Mouse (Mus musculus) frontal cortex, adult 2 months (tissue): Measurements from ENCODE around the gene Olfr52. TPM values are rescaled to one million over a fixed set of nuclear protein-coding genes. Genes with fewer than 3 reads are reported as not detected.
"Not testable (repeated sequence)": the region's sequence is repeated elsewhere in the genome, so short reads cannot be mapped to it uniquely, and the experiment has no call there.

Experiments used
- DNase-seq, 2 experiments: peaks; one replicate each; pipeline ENCODE4 v3.0.0; 2022; ENCODE audit warnings: low spot score in 1 of 2; ENCODE audit errors: extremely low spot score in 1 of 2
- polyA plus RNA-seq: library from polyadenylated mRNA; depleted of rRNA; stranded (reverse); fragments of >200 nt; gene quantifications from 2 replicates; pipeline ENCODE4 v1.2.3, GENCODE M21; 2012; rRNA removed

Gene Olfr52
- 0.10 TPM in 1 of 2 replicates, not detected in the other for polyA plus RNA-seq

DNA sequence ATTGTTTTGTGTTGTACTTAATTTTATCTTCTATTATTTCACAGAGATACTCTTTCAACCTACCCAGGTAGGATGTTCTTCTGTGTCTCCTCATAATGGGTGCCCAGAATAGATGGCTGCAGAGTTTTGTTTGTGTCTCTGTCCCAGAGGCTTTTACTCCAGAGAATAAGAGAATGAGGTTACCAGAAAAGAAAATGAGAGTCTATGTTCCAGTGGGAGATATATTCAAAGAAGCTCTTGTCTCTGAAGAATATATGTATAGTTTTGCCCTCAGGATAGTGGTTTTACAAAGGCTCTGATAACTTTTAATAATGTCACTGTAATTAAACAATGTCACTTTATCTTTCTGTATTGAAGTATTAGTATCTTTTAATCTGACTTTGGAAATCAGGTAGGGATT lies at the start of gene Olfr52:
Olfr52 (minus strand) TSS at position 101 of the 400 bp plus-strand sequence.
- no peak for DNase-seq

DNA sequence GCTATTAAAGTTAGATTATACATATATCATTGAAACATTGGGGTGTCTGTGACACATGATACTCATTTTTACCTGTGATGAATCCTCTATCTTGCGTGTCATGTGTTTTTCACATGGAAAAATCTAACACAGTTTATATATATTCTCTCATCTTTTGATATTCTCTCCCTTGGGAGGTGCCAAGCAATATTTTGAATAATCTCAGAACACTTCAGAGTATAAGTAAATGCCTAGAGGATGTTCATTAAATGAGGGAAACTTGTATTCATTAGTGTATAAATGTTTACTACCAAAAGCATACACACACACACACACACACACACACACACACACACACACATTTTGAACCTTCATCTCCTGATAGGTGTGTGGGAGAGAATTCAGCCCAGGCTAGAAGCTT lies 45.8 kb upstream of the Olfr52 start, which contains the start of gene Olfr1047:
Olfr1047 (minus strand) TSS at position 101 of the 400 bp plus-strand sequence.
- no peak for DNase-seq

DNA sequence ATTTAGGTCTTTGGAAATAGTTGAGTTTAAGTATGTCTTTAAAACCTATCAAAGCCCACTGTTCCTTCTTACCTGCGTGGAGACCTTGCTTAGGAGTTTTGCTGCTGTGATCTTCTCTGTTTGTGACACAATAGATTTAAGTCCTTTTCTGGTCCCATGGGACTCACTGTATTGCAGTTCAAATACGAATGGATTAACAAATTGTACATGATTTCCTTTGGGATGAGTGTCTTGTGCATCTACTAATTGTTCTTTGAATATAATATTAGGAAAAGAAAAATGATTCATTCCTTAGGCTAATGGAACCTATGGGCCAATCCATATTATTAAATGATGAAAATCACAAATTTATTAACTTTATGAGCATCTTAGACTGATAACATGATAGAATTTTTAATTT lies 33.7 kb upstream of the Olfr52 start, which contains the start of gene Olfr1046:
Olfr1046 (minus strand) TSS at position 101 of the 400 bp plus-strand sequence.
- DNase-seq, result no peak

DNA sequence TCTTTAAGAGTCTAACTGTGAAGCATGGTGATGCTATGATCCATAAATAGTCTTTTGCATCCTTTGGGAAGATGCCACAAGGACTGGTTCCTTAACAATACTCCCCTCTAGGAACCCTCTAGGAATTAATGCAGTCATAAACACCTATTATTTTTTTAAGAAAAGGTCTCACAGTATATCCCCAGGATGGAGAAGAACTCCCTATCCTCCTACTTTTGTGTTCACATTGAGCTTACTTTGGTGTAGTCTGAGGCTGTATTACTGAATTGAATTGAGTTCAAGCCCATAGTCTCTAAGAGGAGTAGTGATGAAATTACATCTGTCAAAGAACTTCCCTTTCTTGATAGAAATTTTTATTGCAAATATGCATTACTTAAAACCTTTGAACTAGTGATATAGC lies 17.4 kb upstream of the Olfr52 start, which contains the start of gene Olfr1045:
Olfr1045 (minus strand) TSS at position 101 of the 400 bp plus-strand sequence.
- no peak for DNase-seq

DNA sequence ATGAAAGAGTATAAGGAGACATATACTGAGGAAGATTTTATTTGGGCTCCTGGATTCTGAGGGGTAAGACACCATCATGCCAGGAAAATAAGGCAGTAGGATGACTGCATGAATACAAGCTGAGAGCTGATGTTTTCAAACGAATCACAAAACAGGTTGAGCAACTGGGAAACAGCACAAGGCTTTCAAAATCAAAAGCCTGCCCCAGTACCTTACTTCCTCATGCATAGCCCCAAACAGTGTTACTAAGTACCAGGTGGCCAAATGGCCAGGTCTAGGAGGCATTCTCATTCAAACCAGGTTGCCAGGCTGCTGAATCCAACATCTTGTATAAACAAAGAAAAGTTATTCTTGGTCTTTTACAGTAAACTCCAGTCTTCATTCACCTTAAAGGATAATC lies 10.4 kb upstream of the Olfr52 start:
- DNase-seq, result no peak

DNA sequence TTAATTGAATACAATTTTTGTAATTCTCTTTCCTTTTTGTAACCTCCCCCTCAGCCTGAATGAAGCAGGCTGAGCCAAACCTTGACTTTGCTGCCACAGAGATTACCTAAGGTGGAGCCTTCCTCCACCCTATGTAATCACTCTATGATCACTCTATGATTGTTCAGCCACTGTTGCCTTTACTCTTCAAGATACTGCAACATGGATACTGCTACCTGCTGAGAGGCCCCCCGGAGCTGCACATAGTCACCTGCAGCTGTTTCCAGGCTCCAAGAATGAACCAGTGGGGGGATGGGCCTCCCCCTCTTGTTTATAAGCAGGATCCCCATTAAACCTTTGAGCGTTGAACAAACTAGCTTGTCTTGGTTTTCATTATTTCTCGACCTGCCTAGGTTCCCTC lies 5.5 kb downstream of the Olfr52 start:
- DNase-seq, result no peak

DNA sequence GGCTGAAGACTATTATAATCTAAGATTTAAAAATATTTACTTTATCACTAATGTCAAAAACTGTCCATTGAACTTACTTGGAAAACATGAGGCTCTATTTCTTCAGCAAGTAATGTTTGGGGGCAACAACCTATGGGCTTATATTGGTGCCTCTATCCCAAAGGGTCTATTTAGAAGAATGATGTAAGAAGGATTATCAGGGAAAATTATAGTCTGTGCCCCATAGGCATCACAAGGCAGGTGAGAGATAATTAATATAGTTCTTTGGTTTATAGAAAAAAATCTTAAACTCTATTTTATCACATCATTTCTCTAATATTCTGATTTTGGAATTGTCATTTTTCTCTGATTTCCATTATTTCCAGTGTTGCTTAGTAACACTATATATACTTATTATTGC lies 7.8 kb downstream of the Olfr52 start, which contains the start of gene Olfr1044:
Olfr1044 (minus strand) TSS at position 101 of the 400 bp plus-strand sequence.
- no peak for DNase-seq

DNA sequence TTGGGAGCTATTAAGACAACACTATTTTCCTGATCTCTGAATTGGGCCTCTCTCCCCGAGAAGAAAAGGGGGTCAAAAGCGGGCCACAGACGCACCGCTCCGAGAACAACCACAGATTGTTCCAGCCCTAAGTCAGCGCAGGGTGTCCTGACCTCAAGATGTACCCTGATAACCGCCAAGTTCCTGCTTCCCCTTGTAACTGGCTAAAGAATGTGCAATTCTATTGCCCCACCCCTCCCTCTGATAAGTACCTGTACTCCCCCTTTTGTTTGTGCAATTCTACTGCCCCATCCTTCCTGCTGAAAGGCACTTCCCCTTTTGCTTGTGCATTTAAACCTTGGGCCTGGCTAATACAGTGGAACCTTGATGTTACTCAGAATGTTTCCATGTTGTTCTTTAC lies 10.1 kb downstream of the Olfr52 start:
- DNase-seq, result not testable (repeated sequence)

DNA sequence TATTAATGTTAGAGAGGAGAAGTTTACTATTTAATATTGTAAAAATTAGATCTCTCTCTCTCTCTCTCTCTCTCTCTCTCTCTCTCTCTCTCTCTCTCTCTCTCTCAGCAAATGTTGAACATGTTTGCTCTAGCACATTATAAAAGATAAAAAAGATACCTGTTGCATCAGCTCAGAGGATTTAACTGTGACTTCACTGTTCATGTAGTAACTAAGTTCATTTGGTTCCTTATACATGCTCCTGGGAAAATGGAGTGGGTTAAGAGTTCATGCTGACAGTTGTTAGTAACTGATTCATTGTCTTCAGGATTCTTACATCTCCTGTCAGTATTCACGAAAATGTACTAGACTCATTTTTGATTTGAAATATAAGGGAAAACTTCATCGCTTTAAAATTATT lies 18.1 kb downstream of the Olfr52 start, which contains the start of gene Olfr1043:
Olfr1043 (minus strand) TSS at position 101 of the 400 bp plus-strand sequence.
- DNase-seq, result no peak

DNA sequence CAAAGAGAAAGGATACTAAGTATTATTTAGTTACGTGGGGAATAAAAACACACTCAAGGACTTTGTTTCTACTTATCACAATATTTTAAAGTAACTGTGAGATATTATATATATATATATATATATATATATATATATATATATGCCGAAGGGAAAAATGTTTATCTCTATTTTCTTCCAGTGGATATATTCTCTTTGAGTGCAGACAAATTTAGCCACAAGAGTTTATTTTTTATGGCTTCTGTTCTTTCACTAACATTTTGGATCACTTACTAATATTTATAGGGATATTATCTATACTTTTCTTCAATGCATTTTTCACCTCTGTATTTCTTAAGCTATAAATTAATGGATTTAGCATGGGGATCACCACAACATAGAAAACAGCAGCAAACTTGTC lies 23.7 kb downstream of the Olfr52 start, which contains the start of gene Olfr1042:
Olfr1042 (minus strand) TSS at position 101 of the 400 bp plus-strand sequence.
- no peak for DNase-seq

DNA sequence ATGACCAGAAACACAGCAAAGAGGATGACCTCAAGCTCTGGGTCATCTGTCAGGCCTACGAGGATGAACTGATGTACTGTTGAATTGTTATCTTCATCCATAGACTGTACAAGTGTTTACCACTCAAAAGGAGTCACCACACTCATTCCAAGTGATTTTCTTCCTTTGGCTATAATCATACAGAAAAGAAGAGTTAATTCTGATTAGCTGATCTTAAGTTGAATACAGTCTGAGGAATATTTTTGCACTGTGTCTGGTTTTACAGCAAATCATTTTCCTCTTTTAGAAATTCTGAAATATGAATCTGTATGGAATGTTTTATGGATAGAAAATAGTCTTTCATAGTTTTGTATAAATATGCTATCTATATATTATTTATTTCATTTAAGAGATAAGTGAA lies 38.9 kb downstream of the Olfr52 start, which contains the start of gene Olfr1040:
Olfr1040 (minus strand) TSS at position 101 of the 400 bp plus-strand sequence.
- DNase-seq, result no peak

DNA sequence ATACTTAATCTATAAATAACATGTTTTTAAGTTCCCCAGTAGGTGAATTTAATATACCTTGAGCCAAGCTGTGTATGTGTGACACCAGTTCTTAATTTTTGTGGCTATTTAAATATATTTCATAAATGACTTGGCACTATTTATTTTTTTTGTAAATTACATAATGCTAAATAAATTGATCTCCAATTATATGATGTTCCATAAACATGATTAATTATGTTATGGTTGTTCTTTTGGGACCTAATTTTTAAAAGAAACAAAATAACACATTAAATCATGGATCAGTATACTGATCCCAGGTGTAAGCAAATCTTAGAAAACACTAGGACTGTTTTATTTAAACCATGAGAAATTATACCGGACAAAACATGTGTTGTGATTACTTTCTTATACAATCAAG lies 49.7 kb downstream of the Olfr52 start, which contains the start of gene Olfr1039:
Olfr1039 (minus strand) TSS at position 101 of the 400 bp plus-strand sequence.
- no peak for DNase-seq

Other genes starting within 250 kb of the Olfr52 start
- gene Olfr1028, start 235.2 kb downstream of the Olfr52 start, polyA plus RNA-seq, result not detected in 2 replicates
- gene Olfr1029, start 211.8 kb downstream of the Olfr52 start, polyA plus RNA-seq, result 0.08 and 0.11 TPM in 2 replicates
- 0.04 TPM in 1 of 2 replicates, not detected in the other for gene Olfr1030, start 206.4 kb downstream of the Olfr52 start, polyA plus RNA-seq
- not detected in 2 replicates for gene Olfr1031, start 195.4 kb downstream of the Olfr52 start, polyA plus RNA-seq
- gene Olfr1032, start 180.1 kb downstream of the Olfr52 start, polyA plus RNA-seq, result not detected in 2 replicates
- gene Olfr1033, start 165.1 kb downstream of the Olfr52 start, polyA plus RNA-seq, result 0.11 and 0.16 TPM in 2 replicates
- 0.02 TPM in 1 of 2 replicates, not detected in the other for gene Olfr1034, start 139.8 kb downstream of the Olfr52 start, polyA plus RNA-seq
- not detected in 2 replicates for gene Olfr1036, start 111.7 kb downstream of the Olfr52 start, polyA plus RNA-seq
- gene Olfr1037, start 98.3 kb downstream of the Olfr52 start, polyA plus RNA-seq, result not detected in 2 replicates
- gene Olfr1039, start 49.8 kb downstream of the Olfr52 start, polyA plus RNA-seq, result not detected in 2 replicates
- gene Olfr1040, start 39.0 kb downstream of the Olfr52 start, polyA plus RNA-seq, result not detected in 2 replicates
- gene Olfr1042, start 23.8 kb downstream of the Olfr52 start, polyA plus RNA-seq, result not detected in 2 replicates
- gene Olfr1043, start 18.2 kb downstream of the Olfr52 start, polyA plus RNA-seq, result not detected in 2 replicates
- gene Olfr1044, start 7.9 kb downstream of the Olfr52 start, polyA plus RNA-seq, result not detected in 2 replicates
- 0.04 and 0.12 TPM in 2 replicates for gene Olfr1045, start 17.3 kb upstream of the Olfr52 start, polyA plus RNA-seq
- not detected in 2 replicates for gene Olfr1046, start 33.6 kb upstream of the Olfr52 start, polyA plus RNA-seq
- not detected in 2 replicates for gene Olfr1047, start 45.7 kb upstream of the Olfr52 start, polyA plus RNA-seq
- 0.02 TPM in 1 of 2 replicates, not detected in the other for gene Olfr1048, start 54.6 kb upstream of the Olfr52 start, polyA plus RNA-seq
- gene Olfr1049, start 72.6 kb upstream of the Olfr52 start, polyA plus RNA-seq, result not detected in 2 replicates
- gene Olfr1051, start 93.4 kb upstream of the Olfr52 start, polyA plus RNA-seq, result not detected in 2 replicates
- 0.11 TPM in 1 of 2 replicates, not detected in the other for gene Olfr1052, start 106.8 kb upstream of the Olfr52 start, polyA plus RNA-seq
- gene Olfr1053, start 129.6 kb upstream of the Olfr52 start, polyA plus RNA-seq, result not detected in 2 replicates
- 0.06 TPM in 1 of 2 replicates, not detected in the other for gene Olfr1054, start 149.8 kb upstream of the Olfr52 start, polyA plus RNA-seq
- 0.11 TPM in 1 of 2 replicates, not detected in the other for gene Olfr1055, start 164.6 kb upstream of the Olfr52 start, polyA plus RNA-seq
- gene Olfr1056, start 176.8 kb upstream of the Olfr52 start, polyA plus RNA-seq, result not detected in 2 replicates
- gene Olfr1057, start 192.7 kb upstream of the Olfr52 start, polyA plus RNA-seq, result not detected in 2 replicates
- gene Olfr1058, start 202.9 kb upstream of the Olfr52 start, polyA plus RNA-seq, result not detected in 2 replicates
- gene Olfr1061, start 228.4 kb upstream of the Olfr52 start, polyA plus RNA-seq, result not detected in 2 replicates
- gene Olfr1062, start 241.1 kb upstream of the Olfr52 start, polyA plus RNA-seq, result not detected in 2 replicates